Mouse (Mus musculus) ES-E14 (cell line): ENCODE measurements around the gene Gm28551. TPM values are rescaled to one million over a fixed set of nuclear protein-coding genes. Genes with fewer than 3 reads are reported as not detected.
"Not testable (repeated sequence)": the region's sequence is repeated elsewhere in the genome, so short reads cannot be mapped to it uniquely, and the experiment has no call there.

Source experiments
- DNase-seq: peaks from one replicate; pipeline ENCODE4 v3.0.0-alpha.2; 2013; ENCODE audit warnings: low read depth, low spot score
- H3K27ac ChIP-seq: 2 replicates; pipeline ENCODE4 v1.5.1; 2012; ENCODE audit warnings: low read depth, mild to moderate bottlenecking, low read length, moderate library complexity, mixed read lengths; ENCODE audit not compliant: poor library complexity, insufficient read depth, severe bottlenecking
- H3K36me3 ChIP-seq: 2 replicates; pipeline ENCODE4 v1.6.1; 2012; ENCODE audit warnings: mild to moderate bottlenecking, low read length, moderate library complexity, mixed read lengths; ENCODE audit not compliant: control insufficient read depth, poor library complexity, insufficient read depth, severe bottlenecking
- H3K4me1 ChIP-seq, 2 experiments: fragments of 150-350 bp in 1 of 2; sonication (generic) in 1 of 2; 2 replicates each; pipeline ENCODE4 v1.6.1; 2012; ENCODE audit warnings: low read length in 2 of 2, mild to moderate bottlenecking in 1 of 2, mixed read lengths in 1 of 2; ENCODE audit not compliant: control insufficient read depth in 2 of 2, insufficient read depth in 2 of 2, poor library complexity in 1 of 2
- H3K4me3 ChIP-seq, 2 experiments: fragments of 150-350 bp in 1 of 2; sonication (generic) in 1 of 2; 2 replicates each; pipeline ENCODE4 v1.5.1; 2012; ENCODE audit warnings: low read length in 2 of 2, low read depth in 1 of 2, mild to moderate bottlenecking in 1 of 2, mixed read lengths in 1 of 2; ENCODE audit not compliant: insufficient read depth in 1 of 2, poor library complexity in 1 of 2, severe bottlenecking in 1 of 2
- H3K9ac ChIP-seq: 2 replicates; pipeline ENCODE4 v1.6.1; 2012; ENCODE audit warnings: low read depth, mild to moderate bottlenecking, low read length, mixed read lengths; ENCODE audit not compliant: poor library complexity, insufficient read depth, severe bottlenecking
- H3K9me3 ChIP-seq: fragments of 150-350 bp; sonication (generic); 2 replicates; pipeline ENCODE4 v1.6.1; 2012; ENCODE audit warnings: low read depth, mild to moderate bottlenecking, low read length; ENCODE audit not compliant: control insufficient read depth, insufficient read depth
- CHD2 ChIP-seq: IDR thresholded peaks from 2 replicates; pipeline ENCODE4 v1.6.1; 2014; ENCODE audit warnings: mild to moderate bottlenecking, low read depth, low read length, inconsistent platforms
- HCFC1 ChIP-seq: IDR thresholded peaks from 2 replicates; pipeline ENCODE4 v1.6.1; 2012; ENCODE audit warnings: low read length, inconsistent platforms, borderline replicate concordance; ENCODE audit not compliant: insufficient read depth
- MAFK ChIP-seq: IDR thresholded peaks from 2 replicates; pipeline ENCODE4 v1.6.1; 2014; ENCODE audit warnings: mild to moderate bottlenecking, low read depth, low read length, inconsistent platforms; ENCODE audit not compliant: insufficient read depth
- ZC3H11A ChIP-seq: IDR thresholded peaks from 2 replicates; pipeline ENCODE4 v1.6.1; 2012; ENCODE audit warnings: low read depth, mild to moderate bottlenecking, inconsistent platforms, low read length, borderline replicate concordance
- ZNF384 ChIP-seq: IDR thresholded peaks from 2 replicates; pipeline ENCODE4 v1.6.1; 2012; ENCODE audit warnings: low read depth, low read length, inconsistent platforms
- in situ Hi-C, 2 experiments: fragments of 600-800 bp; cut with MboI; formaldehyde crosslinking; loops; one replicate each; pipeline ENCODE4 v1.15.1; 2025; ENCODE audit warnings: low sequenced_read_pairs in 2 of 2, inconsistent platforms in 1 of 2; ENCODE audit not compliant: unreplicated experiment in 2 of 2
- total RNA-seq: library from RNA; depleted of rRNA; stranded (reverse); fragments of 300-350 nt; gene quantifications from 2 replicates; pipeline ENCODE4 v1.2.3, GENCODE M21; 2012

Gm28551 gene
- total RNA-seq, 1 experiment: 0.09 TPM

- Histone ChIP-seq H3K27ac (no peak overlapping the region), H3K36me3 (no peaks in the 10 kb centered on the region), H3K4me3 (no peak overlapping the region), H3K4me1 (no peaks in the 10 kb centered on the region), H3K9me3 (no peaks in the 10 kb centered on the region), H3K9ac (no peak overlapping the region)
- DNase-seq: no peak
- TF ChIP-seq ZC3H11A (no peak), MAFK (no peak), ZNF384 (no peak)
- in situ Hi-C loops: no loop called here
These were observed 17.0 kb downstream of the Gm28551 start for GRCm38 (mm10) chr1:53335465-53335864.

GRCm38 (mm10) chr1:53333527-53333926 is 18.9 kb downstream of the Gm28551 start:
- H3K4me3 ChIP-seq, H3K36me3 ChIP-seq, in situ Hi-C loops, H3K27ac ChIP-seq, H3K4me1 ChIP-seq, DNase-seq, H3K9ac ChIP-seq, H3K9me3 ChIP-seq: not testable (repeated sequence)

DNA sequence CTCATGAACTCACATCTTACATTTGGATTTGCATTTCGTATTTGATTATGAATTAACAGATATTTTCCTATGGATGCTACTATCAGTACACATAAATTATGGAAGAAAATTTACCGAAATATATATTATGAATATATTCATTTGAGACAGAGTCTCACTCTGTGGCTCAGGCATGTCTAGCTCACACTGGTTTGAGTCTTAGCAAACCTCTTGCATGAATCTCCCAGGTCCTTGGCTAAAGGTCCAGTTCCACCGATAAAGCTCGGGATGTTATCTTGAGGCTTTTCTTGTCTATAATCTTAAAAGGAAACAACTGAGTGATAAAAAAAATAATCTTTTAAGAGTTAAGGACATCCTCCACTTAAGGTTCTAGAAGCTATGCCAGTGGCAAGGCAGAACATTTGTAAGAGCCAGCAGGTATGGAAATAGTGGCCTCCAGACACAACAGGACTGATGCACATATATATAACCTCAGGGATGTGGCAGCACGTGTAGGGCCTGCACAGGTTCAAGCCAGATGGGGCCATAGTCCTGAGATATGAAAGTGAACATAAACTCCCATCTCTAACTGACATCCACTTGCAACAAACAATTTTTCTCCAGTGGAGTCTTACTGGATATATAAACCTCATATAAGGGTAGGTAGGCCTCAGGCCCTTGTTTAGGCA is 27.5 kb downstream of the Gm28551 start:
- H3K27ac ChIP-seq: no peak overlapping the region
- H3K4me3 ChIP-seq: no peak overlapping the region
- no peak for TF ChIP-seq ZC3H11A
- TF ChIP-seq CHD2: no peak
- no peak for TF ChIP-seq ZNF384
- TF ChIP-seq MAFK: no peak
- no peak for TF ChIP-seq HCFC1
- in situ Hi-C loops: no loop called here
- peaks cover 0 to under 1% of the 10 kb centered on the region in 2 experiments; a peak in 1 of 4 replicates for H3K4me1 ChIP-seq
- H3K9ac ChIP-seq: no peak overlapping the region
- no peak for DNase-seq
- H3K36me3 ChIP-seq: no peaks in the 10 kb centered on the region; the same call in 1 of the 2 replicates
- H3K9me3 ChIP-seq: no peaks in the 10 kb centered on the region

- no peak for TF ChIP-seq ZNF384
- no peak for TF ChIP-seq HCFC1
- TF ChIP-seq ZC3H11A: no peak
- TF ChIP-seq MAFK: no peak
- TF ChIP-seq CHD2: no peak
- H3K4me3 ChIP-seq: no peak overlapping the region
- H3K36me3 ChIP-seq: no peaks in the 10 kb centered on the region; the same call in 1 of the 2 replicates
- no peak for DNase-seq
- no peaks in the 10 kb centered on the region for H3K4me1 ChIP-seq
- H3K27ac ChIP-seq: no peak overlapping the region
- H3K9me3 ChIP-seq: no peaks in the 10 kb centered on the region
- H3K9ac ChIP-seq: no peak overlapping the region
- in situ Hi-C loops: no loop called here
These were observed 28.2 kb downstream of the Gm28551 start for GRCm38 (mm10) chr1:53324277-53324676.

GRCm38 (mm10) chr1:53323254-53323653 is 29.2 kb downstream of the Gm28551 start:
- no peak overlapping the region for H3K27ac ChIP-seq
- H3K4me3 ChIP-seq: no peak overlapping the region
- DNase-seq: no peak
- no peak overlapping the region for H3K9ac ChIP-seq
- H3K9me3 ChIP-seq: no peaks in the 10 kb centered on the region
- no peaks in the 10 kb centered on the region for H3K4me1 ChIP-seq
- H3K36me3 ChIP-seq: no peaks in the 10 kb centered on the region; the same call in 1 of the 2 replicates
- TF ChIP-seq CHD2 (no peak), MAFK (no peak), HCFC1 (no peak), ZC3H11A (no peak), ZNF384 (no peak)
- in situ Hi-C loops: no loop called here
